Mouse (Mus musculus) MEL (cell line): ENCODE data around the gene Sptbn4.

ENCODE experiments used
- CHD2 ChIP-seq: IDR thresholded peaks from 2 replicates; pipeline ENCODE4 v1.6.1; 2011; ENCODE audit warnings: low read length, improper control_type of control experiment
- EP300 ChIP-seq, 2 experiments: IDR thresholded peaks; 2 replicates each; pipeline ENCODE4 v1.6.1; 2011; ENCODE audit warnings: improper control_type of control experiment in 2 of 2, low read length in 2 of 2, low read depth in 1 of 2, mild to moderate bottlenecking in 1 of 2
- KAT2A ChIP-seq: conservative IDR thresholded peaks from 2 replicates; pipeline ENCODE4 v1.6.1; 2012; ENCODE audit warnings: low read depth, low read length, improper control_type of control experiment, inconsistent platforms
- POLR2A ChIP-seq, 2 experiments: IDR thresholded peaks; 2 replicates each; pipeline ENCODE4 v1.6.1; 2011 to 2012; ENCODE audit warnings: low read length in 2 of 2, mild to moderate bottlenecking in 2 of 2, control low read depth in 1 of 2, improper control_type of control experiment in 1 of 2, low read depth in 1 of 2, moderate library complexity in 1 of 2; ENCODE audit not compliant: control insufficient read depth in 1 of 2, insufficient read depth in 1 of 2, poor library complexity in 1 of 2
- TCF12 ChIP-seq: IDR thresholded peaks from 2 replicates; pipeline ENCODE4 v1.6.1; 2014; ENCODE audit warnings: low read depth, mild to moderate bottlenecking, inconsistent platforms, low read length, improper control_type of control experiment, moderate library complexity
- ZNF384 ChIP-seq: IDR thresholded peaks from 2 replicates; pipeline ENCODE4 v1.6.1; 2012; ENCODE audit warnings: low read depth, mild to moderate bottlenecking, inconsistent platforms, low read length, improper control_type of control experiment

DNA sequence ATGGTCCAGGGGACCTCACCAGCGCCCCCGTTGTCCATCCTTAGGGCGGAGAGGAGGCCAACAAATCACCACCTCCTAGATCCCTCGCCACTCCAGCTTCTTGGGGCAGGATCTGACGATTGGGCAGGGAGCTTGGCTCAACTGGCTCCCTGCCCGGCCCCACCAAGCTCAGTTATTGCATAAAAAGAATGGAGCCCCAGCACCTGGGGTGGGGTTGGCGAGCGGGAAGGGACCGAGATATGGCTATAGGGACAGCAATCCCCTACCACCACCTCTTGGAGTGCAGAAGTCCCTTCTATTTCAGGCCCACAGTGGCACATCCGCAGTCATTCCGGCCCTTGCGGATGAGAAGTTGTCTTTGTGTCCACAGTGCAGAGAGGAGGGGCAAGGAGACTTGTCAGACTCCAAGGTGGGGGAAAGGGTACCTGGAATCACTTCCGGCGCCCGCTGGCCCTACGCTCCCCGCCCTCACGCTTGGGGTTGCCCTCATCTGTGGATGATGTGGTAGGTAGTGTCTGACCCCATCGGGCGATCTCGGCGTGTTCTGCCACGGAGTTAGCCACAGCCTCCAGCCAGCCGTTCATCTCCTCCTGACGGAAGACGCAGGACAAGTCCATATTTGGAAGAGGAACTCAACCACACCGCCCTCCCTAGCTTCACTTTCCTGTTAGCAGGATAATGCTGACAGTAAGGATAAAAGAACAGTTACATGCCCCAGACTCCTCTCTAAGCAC lies 90.5 kb downstream of the Sptbn4 start, which contains the start of gene Gm20479:
- TF ChIP-seq ZNF384 (no peak), KAT2A (no peak), CHD2 (no peak), POLR2A (IDR thresholded peaks at IDR 0.05; ENCODE audit: control insufficient read depth in 1 of 2, insufficient read depth in 1 of 2, low read depth in 1 of 2, low read length in 2 of 2, poor library complexity in 1 of 2) (no peak; a peak in 1 of 4 replicates), EP300 (IDR thresholded peaks at IDR 0.05; ENCODE audit: low read depth in 1 of 2, low read length in 2 of 2) (no peak), TCF12 (no peak)
